Mouse (Mus musculus) adrenal gland (tissue): ENCODE results near the gene Cldnd2.

Source experiments
- intact Hi-C: fragments of 180-260 bp; cut with DNase I; formaldehyde crosslinking; loops from one replicate; pipeline ENCODE4 v1.15.1; 2025

Gene Cldnd2

DNA sequence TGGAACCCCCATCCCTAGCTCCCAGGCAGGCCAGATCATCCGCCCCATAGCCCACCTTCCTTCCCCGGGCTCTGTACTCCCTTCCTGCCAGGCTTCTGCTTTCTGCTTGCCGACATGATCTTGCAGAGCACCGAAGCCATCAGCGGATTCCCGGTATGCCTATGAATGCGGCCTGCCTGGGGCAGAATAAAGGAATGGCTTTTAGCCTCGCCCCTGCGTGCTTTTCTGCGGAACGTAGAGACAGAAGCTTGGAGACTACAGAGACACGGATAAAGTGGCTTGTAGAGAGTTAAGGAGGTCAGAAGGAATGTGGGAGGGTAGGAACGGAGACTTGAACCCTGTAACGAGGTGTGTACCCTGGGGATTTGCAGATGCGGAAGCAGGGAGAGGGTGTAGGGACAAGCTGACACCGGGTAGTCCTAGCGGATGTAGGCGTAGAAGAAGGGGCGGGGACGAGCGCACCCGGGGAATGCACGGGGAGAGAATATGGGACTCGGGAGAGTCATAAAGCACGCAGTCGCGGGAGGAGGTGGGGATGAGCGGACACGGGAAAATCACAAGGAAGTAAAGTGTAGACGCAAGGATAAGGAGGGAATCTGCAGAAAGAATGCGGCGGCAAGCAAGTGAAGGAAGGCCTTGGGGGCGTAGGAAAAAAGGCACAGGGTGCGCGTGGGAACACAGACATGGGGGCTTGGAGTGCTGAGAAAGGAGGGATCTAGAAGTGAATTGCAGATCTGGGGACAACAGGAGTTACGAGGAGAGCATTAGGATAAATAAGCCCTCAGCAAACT, 2.7 kb downstream of the Cldnd2 start:
- intact Hi-C loops, result loop anchor here (5.0 to 10.0 kb wide), 2 partner anchors 134 to 139 kb away; partner anchors contain the start of gene Zfp719

DNA sequence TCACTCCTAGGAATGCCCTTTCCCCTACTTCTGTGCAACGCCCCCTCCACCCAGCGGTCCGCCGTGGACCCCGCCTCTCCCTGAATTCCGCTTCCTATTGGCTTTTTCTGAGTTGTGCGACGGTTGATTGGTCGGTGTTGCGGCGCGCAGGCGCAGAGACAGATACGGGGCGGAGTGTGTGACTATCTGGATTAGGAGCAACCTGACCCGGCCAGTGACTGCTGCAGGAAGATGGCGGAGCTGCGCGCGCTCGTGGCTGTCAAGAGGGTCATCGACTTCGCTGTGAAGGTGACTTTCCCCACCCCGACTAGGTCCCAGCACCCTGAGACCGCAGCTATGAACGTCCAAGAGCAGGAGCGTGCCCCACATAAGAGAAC, 3.3 kb downstream of the Cldnd2 start, which contains the start of the genes Etfb and Gm45233:
TSS of gene Etfb (plus strand) at position 167 of the 377 bp plus-strand sequence.
TSS of gene Gm45233 (plus strand) at position 212 of the 377 bp plus-strand sequence.
- intact Hi-C loops, result loop anchor here (5.0 to 10.0 kb wide), 2 partner anchors 133 to 139 kb away; partner anchors contain the start of gene Zfp719

DNA sequence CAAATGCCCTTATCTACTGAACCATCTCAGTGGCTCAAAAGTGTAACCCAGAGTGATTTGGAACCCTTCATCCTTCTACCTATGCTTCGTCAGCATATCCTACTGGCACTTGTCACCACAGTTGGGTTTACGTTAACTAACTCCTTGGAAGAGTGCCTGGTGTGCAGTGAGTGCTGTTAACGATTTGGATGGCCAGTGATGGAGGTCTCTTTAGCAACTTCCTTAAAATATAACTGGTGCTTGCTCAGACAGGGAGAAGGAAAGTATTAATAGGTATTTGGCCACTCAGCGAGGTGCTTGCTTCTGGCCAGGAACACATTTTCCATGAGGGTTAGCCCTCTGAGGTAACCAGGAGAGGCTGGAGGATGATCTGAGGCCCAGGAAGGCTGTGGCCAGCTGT, 7.2 kb downstream of the Cldnd2 start:
- intact Hi-C loops, result loop anchor here (10.0 kb wide), 1 partner anchor 143 kb away; no protein-coding TSS in a partner anchor

DNA sequence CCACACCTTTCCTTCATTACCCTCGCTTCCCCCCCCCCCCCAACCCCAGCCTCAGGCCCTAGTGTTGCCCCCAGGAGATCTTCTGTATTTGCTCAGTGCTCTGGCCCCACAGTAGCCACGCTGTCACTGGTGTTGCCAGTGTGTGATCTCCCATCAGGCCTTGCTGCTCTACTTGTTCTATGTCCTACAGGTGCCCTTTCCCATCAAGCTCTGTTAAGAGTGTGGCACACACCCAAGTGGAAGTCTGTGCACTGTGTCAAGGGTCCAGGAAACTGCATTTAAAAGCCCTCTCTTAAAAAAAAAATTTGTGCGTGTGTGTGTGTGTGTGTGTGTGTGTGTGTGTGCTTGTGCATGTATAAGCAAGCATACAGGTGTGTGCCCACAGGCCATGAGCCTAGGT, 7.7 kb downstream of the Cldnd2 start:
- intact Hi-C loops, result loop anchor here (10.0 kb wide), 1 partner anchor 143 kb away; no protein-coding TSS in a partner anchor

DNA sequence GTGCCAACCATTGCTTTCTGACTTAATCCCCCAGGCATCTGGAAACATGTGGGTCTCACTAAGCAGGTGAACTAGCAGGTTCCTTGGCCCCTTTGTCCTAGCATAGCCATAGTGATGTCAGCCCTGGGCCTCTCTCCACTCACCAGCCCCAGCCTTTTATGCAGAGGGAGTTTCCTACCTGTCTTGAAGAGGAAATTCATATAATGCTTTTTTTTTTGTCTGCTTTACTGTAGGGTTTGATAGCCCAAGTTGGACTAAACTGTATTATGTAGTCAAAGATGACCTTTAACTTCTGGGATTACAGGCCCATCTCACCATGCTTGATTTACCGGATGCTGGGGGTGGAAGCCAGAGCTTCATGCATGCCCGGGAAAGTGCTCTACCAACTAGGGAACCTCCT, 9.2 kb downstream of the Cldnd2 start:
- intact Hi-C loops, result loop anchor here (10.0 kb wide), 1 partner anchor 145 kb away; no protein-coding TSS in a partner anchor

DNA sequence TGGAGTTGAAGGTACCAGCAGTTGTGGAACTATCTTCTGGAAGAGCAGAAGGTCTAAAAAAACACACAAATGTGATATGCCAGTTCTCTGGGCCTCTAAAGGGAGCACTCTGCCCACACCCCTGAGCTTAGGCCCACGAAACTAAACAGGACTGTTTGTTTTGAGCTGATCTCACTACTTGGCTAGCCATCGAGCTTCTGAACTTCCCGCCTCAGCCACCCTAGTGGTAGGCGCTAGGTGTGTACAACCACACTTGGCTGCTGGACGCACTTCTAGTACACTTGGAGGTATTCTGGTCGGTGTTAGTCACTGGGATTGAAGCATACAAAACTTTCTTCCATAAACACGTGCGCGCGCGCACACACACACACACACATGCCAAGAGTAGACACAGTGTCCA, 11.1 kb downstream of the Cldnd2 start:
- intact Hi-C loops, result no loop called here

DNA sequence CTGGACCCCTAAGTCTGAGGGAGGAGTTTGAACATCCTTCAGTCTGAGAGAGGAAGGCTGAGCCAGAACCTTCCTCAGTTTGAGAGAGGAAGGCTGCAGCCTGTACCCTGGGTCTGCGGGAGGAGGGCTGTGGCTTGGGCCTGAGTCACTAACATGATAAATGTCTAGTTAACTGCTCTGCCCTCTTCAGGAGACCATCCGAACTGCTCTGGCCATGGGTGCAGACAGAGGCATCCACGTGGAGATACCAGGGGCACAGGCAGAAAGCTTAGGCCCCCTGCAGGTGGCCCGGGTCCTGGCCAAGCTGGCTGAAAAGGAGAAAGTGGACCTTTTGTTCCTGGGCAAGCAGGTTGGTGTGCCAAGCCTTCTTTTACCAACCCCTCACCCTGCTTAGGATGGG, 12.0 kb downstream of the Cldnd2 start:
- intact Hi-C loops, result no loop called here

DNA sequence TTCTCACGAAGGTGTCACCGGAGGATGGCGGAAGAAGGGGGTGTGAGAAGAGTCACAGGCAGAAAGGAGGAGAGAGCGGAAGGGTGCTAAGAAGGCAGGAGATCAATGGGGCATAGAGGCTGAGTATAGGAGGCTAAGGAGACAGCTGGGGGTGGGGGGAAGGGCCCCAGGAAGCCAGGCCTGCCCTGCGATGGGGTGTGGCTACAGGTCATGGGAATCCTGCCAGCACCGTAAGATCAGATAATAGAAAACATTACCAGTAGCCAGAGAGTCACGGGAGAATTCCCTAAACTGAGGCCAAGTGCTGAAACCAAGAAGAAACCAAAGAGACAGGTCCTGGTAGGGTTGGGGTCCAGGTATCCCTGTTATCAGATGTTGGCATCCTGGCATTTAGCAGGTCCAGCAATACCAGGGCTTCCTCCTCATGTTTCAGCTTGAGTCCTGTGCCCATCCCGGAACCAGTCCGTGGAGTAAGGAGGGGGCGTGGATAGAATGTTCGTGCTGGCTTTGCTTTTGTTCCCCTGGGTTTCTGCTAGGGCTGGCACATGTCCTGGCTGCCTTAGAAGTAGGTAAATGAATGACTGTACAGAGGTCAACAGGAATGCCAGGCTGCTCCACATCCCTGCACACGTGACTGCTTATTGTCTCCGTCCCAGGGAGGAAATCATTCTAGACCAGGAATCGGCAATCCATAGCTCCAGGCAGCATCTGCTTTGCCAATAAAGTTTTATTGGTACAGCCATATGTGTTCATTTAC, 13.2 kb downstream of the Cldnd2 start:
- intact Hi-C loops, result no loop called here

DNA sequence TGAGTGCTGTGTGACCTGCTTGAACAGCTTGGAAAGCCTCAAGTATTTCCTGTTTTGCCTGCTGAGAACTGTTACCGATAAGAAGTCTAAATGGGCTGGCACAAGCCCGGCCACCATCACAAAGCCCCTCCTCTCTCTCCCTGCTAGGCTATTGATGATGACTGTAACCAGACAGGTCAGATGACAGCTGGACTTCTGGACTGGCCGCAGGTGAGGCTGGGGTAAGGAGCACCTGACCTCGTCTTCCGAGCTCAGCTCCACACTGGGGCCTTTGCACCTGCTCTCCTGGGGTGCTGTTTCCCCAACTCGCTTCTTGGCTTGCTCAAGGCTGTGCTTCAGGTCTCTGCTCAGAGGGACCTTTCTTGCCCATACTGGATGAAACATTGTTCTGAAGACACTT, 13.8 kb downstream of the Cldnd2 start:
- intact Hi-C loops, result no loop called here

DNA sequence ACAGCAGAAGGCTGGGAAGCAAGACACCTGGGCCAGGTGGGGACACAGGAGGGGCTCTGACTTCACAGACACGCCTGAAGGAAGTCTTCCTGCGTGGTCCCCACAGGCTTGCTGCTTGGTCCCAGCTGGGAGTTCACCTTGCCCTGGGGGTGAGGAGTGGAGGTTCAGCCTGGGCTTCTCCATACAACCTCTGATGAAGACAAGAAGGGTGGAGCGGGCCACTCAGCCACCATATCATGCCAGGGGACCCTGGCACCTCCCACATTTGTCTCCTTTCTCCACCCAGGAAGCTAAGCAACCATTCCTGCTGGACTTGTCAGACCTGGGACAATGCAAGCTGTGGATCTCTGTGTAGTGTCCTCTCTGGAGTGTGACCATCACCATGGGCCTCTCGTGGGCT, 22.3 kb downstream of the Cldnd2 start, which contains the start of gene Vsig10l:
TSS of gene Vsig10l (plus strand) at position 301 of the 400 bp plus-strand sequence.
- intact Hi-C loops, result no loop called here

DNA sequence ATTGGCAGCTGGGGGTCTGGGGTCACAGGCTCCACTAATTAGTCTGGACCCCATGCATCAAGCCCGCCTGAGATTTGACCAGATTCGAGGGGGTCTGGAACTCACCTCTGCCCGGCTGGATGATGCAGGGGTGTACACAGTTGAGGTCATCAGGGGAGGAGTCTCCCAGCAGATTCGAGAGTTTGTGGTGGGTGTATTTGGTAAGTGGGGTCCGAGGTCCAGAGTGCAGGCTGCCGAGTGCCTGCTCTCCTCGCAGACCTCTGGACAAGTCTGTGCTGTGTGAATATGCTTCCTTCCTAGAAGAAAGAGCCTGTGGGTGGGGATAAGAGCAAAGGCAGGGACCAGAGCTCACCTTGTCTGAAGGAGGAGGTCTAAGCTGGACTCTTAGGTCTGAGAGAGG, 23.4 kb downstream of the Cldnd2 start:
- intact Hi-C loops, result no loop called here

DNA sequence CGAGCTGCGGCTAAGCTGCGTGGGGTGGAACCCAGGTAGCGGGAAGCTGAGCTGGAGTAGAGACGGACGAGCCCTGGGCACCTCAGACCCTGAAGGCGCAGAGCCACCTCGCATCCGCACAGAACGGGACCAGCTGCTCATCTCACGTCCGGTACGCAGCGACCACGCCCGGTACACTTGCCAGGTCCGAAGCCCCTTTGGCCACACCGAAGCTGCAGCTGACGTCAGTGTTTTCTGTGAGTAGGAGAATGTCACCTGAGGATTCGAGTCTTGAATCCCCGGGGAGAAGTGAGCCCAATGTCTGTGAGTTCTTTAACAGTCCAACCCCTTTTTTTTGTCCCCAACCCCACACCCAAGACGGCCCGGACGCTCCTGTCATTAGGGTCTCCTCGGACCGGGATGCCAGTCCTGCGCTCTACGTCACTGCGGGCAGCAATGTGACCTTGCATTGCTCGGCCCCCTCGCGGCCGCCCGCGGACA, 24.3 kb downstream of the Cldnd2 start:
- intact Hi-C loops, result no loop called here

DNA sequence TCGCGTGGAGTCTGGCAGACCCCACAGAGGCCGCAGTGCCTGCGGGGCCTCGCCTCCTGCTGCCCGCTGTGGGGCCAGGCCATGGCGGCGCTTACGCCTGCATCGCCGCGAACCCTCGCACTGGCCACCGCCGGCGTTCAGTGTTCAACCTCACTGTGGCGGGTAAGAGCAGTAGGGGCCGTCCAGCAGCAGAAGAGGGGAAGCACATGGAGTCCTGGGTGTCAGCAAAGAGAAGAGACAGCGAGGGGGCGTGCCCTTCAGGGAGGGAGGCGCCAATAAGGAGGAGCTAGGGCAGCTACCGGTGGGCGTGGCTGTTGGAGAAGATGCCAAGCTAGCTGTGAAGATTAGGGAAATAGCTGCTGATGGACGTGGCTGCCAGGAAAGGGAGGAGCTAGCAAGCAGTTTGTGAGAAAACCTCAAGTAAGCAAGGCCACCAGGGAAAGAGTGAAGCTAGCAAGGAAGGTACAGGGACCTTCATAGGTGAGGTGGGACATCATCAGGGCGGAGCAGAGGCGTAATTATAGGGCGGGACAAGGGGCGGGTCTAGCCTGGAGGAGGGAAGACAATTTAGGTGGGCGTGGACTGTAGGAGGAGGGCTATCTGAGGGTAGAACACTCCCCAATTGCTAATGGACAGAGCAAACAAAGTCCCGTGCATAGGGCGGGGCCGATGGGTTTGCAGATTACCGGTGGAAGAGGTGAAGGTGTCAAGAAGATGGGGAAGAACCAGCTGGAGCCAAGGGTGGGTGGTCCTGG, 24.9 kb downstream of the Cldnd2 start:
- intact Hi-C loops, result loop anchor here (2.0 kb wide), 1 partner anchor 43 kb away; no protein-coding TSS in a partner anchor

DNA sequence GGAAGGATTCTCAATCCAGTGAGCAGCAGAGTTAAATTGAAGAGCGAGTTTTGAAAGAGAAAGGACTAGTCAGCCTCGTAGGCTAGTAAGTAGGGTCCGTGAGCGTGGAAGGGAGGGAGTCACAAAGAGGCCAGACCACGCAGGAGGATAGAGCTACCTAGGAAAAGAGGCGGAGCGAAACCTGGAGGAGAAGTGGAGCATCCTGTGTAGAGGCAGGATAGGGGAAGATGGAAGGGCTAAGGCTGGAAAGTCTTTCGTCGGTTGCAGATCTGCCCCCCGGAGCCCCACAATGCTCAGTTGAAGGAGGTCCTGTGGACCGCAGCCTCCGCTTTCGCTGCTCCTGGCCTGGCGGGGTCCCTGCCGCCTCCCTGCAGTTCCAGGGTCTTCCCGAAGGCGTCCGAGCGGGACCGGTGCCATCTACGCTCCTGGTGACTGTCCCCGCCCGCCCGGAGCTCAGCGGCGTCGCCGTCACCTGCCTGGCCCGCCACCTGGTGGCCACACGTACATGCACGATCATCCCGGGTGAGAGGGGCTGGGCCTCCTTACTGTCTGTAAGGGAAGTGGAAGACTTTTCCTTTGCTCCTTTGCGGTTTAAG, 25.6 kb downstream of the Cldnd2 start:
- intact Hi-C loops, result loop anchor here (2.0 kb wide), 1 partner anchor 43 kb away; no protein-coding TSS in a partner anchor

DNA sequence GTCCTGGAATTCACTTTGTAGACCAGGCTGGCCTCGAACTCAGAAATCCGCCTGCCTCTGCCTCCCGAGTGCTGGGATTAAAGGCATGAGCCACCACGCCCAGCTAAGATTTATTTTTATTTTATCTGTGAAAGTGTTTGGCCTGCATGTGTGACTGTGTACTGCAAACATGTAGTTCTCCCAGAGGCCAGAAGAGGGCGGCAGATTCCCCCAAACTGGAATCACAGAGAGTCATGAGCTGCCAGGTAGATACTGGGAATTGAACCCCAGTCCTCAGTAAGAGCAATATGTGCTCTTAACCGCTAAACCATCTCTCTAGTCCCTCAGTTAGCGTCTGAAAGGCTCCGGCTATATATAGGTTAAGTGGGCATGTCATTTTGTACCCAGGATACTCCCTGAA, 29.8 kb downstream of the Cldnd2 start:
- intact Hi-C loops, result no loop called here

DNA sequence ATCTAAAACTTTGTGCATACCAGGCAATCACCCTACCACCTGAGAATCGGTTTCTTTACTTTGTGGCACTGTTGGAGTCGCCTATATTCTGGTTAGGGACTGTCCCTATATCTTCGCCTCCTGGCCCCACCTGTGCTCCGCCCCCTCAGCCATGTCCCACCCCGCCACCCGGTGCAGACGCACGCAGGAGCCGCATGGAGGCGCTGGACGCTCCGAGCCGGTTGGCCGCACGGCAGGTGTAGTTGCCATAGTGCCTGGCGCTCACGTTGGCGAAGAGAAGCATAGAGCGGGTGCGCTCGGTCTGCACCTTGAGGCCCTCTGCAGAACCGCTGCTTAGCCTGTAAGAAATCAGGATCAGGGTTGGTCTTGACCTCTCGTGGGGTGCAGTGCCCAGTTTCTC, 35.1 kb downstream of the Cldnd2 start:
- intact Hi-C loops, result no loop called here

DNA sequence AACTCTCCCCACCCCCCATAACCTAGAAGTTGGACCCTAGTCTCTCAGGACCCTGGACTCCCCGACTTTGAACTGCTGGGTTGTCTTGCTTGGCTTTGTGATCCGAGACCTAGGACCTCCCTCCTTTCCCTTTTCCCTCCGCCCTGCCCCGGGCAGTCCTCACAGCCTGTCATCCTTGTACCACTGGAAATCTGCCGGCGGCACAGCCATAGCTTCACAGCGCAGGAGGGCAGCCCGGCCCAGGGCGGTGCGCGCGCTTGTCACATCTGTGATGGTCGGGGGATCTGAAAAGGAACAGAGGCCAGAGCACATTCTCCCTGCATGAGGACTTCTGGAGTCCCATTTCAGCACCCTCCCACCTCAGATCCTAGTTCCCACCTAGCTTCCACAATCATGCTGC, 35.8 kb downstream of the Cldnd2 start:
- intact Hi-C loops, result no loop called here

DNA sequence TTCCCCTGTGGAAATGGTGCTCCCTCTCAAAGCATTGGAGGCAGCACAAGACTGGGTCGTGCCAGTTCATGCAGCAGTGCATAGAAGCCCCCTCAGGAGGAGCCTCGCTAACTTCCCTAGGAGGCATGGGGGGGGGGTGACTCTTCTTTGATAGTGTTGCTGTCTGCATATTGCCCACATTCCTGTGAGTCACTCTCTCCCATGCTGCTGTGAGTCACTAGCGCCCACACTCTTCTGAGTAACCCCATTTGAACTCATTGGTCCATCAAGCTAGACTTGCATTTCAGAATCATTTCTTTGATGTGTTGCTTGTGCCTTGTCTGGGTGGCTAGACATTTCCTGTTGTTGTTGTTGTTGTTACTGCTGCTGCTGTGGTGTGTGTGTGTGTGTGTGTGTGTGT, 40.6 kb downstream of the Cldnd2 start:
- intact Hi-C loops, result no loop called here

DNA sequence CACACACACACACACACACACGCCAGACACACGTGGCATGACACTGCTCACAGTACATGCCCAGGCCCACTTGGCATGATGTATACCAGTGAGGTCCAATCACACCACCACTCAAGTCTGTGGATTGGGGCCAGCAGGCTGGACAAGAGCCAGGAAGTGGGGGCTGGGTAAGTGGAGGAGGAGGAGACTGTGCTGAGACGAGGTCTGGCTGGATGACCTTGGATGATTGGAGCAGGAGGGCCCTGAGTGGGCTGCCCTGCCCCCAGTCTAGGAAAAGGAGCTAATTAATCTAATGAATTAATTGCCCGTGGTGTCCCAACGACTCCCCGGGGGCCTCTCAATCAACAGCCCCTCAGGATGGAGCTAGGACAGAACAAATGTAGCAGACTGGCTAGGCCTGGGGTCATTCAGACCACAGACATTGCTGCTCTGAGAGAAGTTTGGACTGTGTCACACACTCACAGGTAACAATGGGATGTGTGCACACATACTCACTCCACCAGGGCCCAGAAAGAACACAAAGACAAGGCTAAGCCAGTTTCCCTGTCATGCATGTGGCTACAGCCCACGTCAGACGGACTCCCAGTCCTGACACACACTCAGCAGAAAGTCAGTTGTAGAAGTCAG, 41.6 kb downstream of the Cldnd2 start:
- intact Hi-C loops, result no loop called here

DNA sequence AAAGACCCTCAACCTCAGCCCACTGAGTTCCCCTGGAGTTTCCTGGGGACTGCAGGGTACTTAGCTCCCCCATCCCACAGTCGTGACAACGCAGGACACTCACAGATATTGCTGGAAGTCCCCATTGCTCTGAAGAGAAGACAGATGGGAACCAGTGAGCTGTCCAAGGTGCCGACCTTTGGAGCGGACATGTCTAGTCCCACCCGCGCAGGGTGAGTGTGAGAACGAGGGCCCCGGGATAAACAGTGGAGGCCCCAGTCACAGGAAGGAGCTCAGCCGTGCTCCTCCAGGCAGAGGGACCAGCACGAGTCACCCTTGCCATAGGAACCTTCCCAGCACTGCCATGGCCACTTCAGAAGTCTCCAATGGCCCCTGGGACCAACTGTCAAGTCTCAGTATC, 42.7 kb downstream of the Cldnd2 start:
- intact Hi-C loops, result no loop called here
